Mouse (Mus musculus) liver, embryonic 15.5 days (tissue): ENCODE results near the gene Mettl26. TPM values are rescaled to one million over a fixed set of nuclear protein-coding genes. Genes with fewer than 3 reads are reported as not detected.

Experiments
- ATAC-seq: fragments of 200-750 bp; cut with Nextera tagmentation; 2 replicates; pipeline ENCODE4 v1.8.0; 2017; ENCODE audit warnings: moderate number of reproducible peaks, mild to moderate bottlenecking, moderate library complexity; ENCODE audit not compliant: insufficient read depth
- H3K27ac ChIP-seq: fragments of 300-500 bp; sonication (generic); replicated peaks from 2 replicates; pipeline ENCODE4 v1.5.1; 2015; ENCODE audit warnings: mild to moderate bottlenecking, inconsistent platforms
- H3K27me3 ChIP-seq: fragments of 300-500 bp; sonication (generic); 2 replicates; pipeline ENCODE4 v1.6.1; 2015; ENCODE audit warnings: mild to moderate bottlenecking, inconsistent platforms
- H3K36me3 ChIP-seq: fragments of 300-500 bp; sonication (generic); replicated peaks from 2 replicates; pipeline ENCODE4 v1.6.1; 2015; ENCODE audit warnings: moderate library complexity, mild to moderate bottlenecking, inconsistent platforms
- H3K4me1 ChIP-seq: fragments of 300-500 bp; sonication (generic); replicated peaks from 2 replicates; pipeline ENCODE4 v1.6.1; 2015; ENCODE audit warnings: inconsistent platforms
- H3K4me2 ChIP-seq: fragments of 300-500 bp; sonication (generic); 2 replicates; pipeline ENCODE4 v1.6.1; 2015; ENCODE audit warnings: moderate library complexity, mild to moderate bottlenecking, inconsistent platforms
- H3K4me3 ChIP-seq: fragments of 300-500 bp; sonication (generic); replicated peaks from 2 replicates; pipeline ENCODE4 v1.5.1; 2015; ENCODE audit warnings: mild to moderate bottlenecking, inconsistent platforms
- H3K9ac ChIP-seq: fragments of 300-500 bp; sonication (generic); 2 replicates; pipeline ENCODE4 v1.6.1; 2015; ENCODE audit warnings: moderate library complexity, mild to moderate bottlenecking, inconsistent platforms
- H3K9me3 ChIP-seq: fragments of 300-500 bp; sonication (generic); replicated peaks from 2 replicates; pipeline ENCODE4 v1.6.1; 2016; ENCODE audit warnings: inconsistent platforms
- WGBS: fragments of 180-500 bp; shearing (Covaris S2); methylation state at CpG from one replicate; pipeline ENCODE4 v1.1.7; 2015; ENCODE audit warnings: mixed read lengths; ENCODE audit not compliant: insufficient replicate concordance; 5-methylcytosine and 5-hydroxymethylcytosine counted together
- polyA plus RNA-seq: library from polyadenylated mRNA; unstranded; fragments of >200 nt; fragmentation: Nextera tagmentation; extraction: Ambion mirVana; gene quantifications from 2 replicates; pipeline ENCODE4 v1.2.1, GENCODE M21; 2015

Mettl26 gene
- polyA plus RNA-seq, 1 experiment from 2014 or later, result 46.4 TPM

GRCm38 (mm10) chr17:25872676-25873075, 2.2 kb upstream of the Mettl26 start:
- 73% methylated on average over 3 of the region's 3 CpGs for WGBS
- Histone ChIP-seq H3K9ac (no peak overlapping the region), H3K27ac (no peak overlapping the region), H3K36me3 (peaks cover 2% of the 10 kb centered on the region), H3K9me3 (no peaks in the 10 kb centered on the region), H3K27me3 (no peaks in the 10 kb centered on the region), H3K4me1 (peaks cover 48% of the 10 kb centered on the region), H3K4me3 (no peak overlapping the region), H3K4me2 (no peak overlapping the region)
- ATAC-seq, result no peak

DNA sequence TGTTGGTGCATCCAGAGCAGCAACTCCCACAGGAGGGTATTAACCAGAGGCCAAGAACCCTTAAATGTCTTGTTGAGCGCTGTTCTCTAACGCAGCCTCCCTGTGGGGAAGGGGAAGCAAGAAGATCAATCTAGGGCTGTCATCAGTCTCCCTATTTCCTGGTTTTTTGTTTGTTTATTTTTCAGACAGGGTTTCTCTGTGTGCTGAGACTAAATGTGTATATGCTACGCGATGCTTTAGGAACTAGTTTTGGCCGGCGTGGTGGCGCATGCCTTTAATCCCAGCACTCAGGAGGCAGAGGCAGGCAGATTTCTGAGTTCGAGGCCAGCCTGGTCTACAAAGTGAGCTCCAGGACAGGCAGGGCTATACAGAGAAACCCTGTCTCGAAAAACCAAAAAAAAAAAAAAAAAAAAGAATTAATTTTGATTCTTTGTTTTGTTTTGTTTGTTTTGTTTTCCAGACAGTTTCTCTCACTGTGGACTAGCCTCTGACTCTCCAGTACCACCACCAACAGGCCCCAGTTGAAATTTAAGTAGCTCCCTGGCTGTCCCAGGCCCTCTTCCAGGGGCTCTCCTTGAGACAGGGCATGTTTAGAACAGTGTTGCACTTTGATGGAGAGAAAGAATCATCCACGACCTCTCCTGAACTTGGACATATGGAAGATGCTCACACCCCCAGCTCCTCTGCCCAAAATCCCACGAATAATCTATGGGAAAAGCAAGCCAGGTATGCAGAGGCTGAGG, 1.3 kb upstream of the Mettl26 start:
- 0 out of 2 replicates have a peak overlapping the region, but pooled peaks have one; percentile 54 for H3K27ac ChIP-seq
- H3K27me3 ChIP-seq, result no peaks in the 10 kb centered on the region
- H3K4me2 ChIP-seq, result peak overlapping the region; percentile 89
- peak overlapping the region; percentile 85; the same call in 1 of the 2 replicates for H3K4me3 ChIP-seq
- 72% methylated on average over 11 of the region's 11 CpGs for WGBS
- peaks cover 11% of the 10 kb centered on the region for H3K36me3 ChIP-seq
- no peaks in the 10 kb centered on the region for H3K9me3 ChIP-seq
- H3K4me1 ChIP-seq, result peaks cover 46% of the 10 kb centered on the region
- no peak for ATAC-seq
- no peak overlapping the region for H3K9ac ChIP-seq

DNA sequence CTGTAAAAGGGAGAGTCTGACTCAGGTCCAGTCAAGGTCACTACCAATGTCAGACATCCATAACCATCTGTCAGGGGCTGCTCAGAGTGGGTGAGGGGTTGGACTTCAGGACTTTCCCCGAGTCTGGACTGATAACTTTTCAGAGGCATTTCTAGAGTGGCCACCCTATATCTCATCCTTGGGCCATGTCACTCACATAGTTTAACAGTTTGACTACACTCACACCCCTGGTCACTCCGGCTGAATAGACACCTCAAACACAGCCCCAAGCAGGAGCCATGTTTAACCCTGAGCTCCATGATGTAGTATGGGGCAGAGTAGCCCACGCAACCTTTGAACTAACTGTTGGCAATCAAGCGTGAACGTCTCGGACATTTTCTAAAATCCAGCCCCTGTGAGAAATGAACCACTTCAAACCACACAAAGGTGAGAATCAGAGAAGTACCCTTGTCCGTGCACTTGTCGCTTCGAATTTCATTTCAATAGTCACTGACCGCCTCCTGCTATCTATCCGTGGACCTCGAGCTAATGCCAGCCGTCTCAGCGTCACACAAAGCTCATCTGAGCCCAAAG, 640 bp upstream of the Mettl26 start:
- H3K27me3 ChIP-seq, result no peaks in the 10 kb centered on the region
- ATAC-seq, result no peak
- peak overlapping the region; percentile 58 for H3K9ac ChIP-seq
- H3K4me2 ChIP-seq, result peak overlapping the region; percentile 89
- H3K36me3 ChIP-seq, result peaks cover 15% of the 10 kb centered on the region
- peak overlapping the region; percentile 54 for H3K27ac ChIP-seq
- 10% methylated on average over 14 of the region's 14 CpGs for WGBS
- peak overlapping the region; percentile 85 for H3K4me3 ChIP-seq
- no peaks in the 10 kb centered on the region for H3K9me3 ChIP-seq
- H3K4me1 ChIP-seq, result peaks cover 40% of the 10 kb centered on the region

DNA sequence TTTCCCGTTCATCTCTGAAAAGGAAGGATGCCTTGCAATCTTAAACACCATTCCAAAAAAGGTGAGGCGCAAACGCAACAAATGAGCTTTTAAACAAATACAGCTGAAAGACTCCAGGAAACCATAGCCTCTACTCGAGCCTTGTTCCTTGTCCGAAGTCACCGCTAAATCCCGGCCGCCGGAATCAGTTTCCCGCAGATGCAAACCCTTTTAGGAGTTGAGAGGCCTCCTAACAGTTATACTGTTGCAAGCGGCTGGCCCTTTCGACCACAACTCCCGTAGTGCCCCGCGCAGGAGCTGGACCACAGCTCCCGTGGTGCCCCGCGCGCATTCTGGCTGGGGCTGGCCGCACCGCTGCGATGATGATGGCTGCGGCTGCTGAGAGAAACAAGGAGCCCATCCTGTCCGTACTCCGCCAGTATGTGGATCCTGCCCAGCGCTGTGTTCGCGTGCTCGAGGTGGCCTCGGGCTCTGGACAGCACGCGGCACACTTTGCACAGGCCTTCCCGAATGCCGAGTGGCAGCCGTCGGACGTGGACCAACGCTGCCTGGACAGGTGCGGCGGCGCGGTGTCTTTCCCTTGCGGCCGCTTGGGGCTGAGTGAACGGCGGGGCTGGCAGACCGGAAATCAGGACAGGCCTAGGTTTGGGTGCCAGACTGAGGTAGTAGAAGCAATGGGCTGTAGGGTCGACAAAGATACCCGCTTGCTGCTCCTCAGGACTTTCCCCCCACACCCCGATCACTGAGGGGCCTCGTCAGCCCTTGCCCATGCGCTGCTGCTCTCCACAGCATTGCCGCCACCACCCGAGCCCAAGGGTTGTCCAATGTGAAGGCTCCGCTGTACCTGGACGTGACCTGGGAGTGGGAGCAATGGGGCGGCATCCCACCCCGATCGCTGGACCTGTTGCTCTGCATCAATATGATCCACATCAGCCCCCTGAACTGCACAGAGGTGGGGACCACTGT, 580 bp downstream of the Mettl26 start:
- H3K4me2 ChIP-seq, result peak overlapping the region; percentile 89
- H3K4me1 ChIP-seq, result peaks cover 50% of the 10 kb centered on the region
- no peaks in the 10 kb centered on the region for H3K9me3 ChIP-seq
- 1% methylated on average over 59 of the region's 59 CpGs for WGBS
- H3K27me3 ChIP-seq, result no peaks in the 10 kb centered on the region
- H3K27ac ChIP-seq, result peak overlapping the region; percentile 90
- H3K9ac ChIP-seq, result peak overlapping the region; percentile 79
- peaks cover 21% of the 10 kb centered on the region for H3K36me3 ChIP-seq
- ATAC-seq, result peak; percentile 81
- peak overlapping the region; percentile 85 for H3K4me3 ChIP-seq

DNA sequence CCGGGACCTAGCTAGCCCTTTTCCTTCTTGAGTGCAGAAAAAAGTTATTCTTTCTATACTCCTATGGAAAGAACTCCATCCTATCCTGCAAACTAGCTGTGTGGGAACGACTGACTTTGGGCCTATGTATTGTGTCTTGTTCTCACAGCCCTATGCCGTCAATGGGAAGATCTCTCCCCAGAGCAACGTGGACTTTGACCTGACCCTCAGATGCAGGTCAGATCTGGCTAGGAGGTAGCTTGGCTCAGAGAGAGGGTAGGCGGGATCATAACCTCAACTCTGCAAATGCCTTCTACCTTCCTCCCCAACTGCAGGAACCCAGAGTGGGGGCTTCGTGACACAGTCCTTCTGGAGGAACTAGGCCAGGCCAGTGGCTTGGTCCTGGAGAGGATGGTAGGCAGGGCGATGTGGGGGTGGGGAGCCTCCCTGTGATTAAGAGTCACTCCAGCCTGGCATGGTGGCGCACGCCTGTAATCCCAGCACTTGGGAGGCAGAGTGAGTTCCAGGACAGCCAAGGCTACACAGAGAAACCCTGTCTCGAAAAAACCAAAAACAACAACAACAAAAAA, 1.6 kb downstream of the Mettl26 start:
- peak overlapping the region; percentile 90; the same call in 1 of the 2 replicates for H3K27ac ChIP-seq
- ATAC-seq, result no peak
- peak overlapping the region; percentile 89 for H3K4me2 ChIP-seq
- H3K9me3 ChIP-seq, result no peaks in the 10 kb centered on the region
- no peaks in the 10 kb centered on the region for H3K27me3 ChIP-seq
- H3K9ac ChIP-seq, result 0 out of 2 replicates have a peak overlapping the region, but pooled peaks have one; percentile 79
- H3K4me3 ChIP-seq, result peak overlapping the region; percentile 85
- WGBS, result 61% methylated on average over 10 of the region's 10 CpGs
- H3K36me3 ChIP-seq, result peaks cover 21% of the 10 kb centered on the region
- H3K4me1 ChIP-seq, result peaks cover 60% of the 10 kb centered on the region

DNA sequence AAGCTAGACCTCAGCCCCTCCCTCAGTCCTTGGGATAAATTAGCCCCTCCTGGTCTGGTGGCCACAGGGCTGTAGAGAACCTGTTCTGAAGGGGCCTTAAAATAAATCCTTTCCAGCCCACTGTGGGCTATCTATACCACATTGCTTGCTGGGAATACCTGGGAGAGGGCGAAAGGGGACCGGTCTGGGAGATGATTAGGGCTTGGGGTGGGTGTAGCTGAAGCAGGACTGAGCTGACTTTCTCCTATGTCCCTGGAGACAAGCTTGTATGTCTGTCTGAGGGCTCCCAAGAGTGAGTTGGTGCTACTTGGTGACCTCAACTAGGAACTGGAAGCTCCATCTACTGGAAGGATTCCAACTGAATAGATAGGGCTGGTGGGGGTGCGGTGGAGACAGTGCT, 2.2 kb downstream of the Mettl26 start:
- H3K4me3 ChIP-seq, result no peak overlapping the region
- H3K9ac ChIP-seq, result no peak overlapping the region
- peaks cover 65% of the 10 kb centered on the region for H3K4me1 ChIP-seq
- H3K4me2 ChIP-seq, result 0 out of 2 replicates have a peak overlapping the region, but pooled peaks have one; percentile 89
- H3K36me3 ChIP-seq, result peaks cover 21% of the 10 kb centered on the region
- H3K27me3 ChIP-seq, result no peaks in the 10 kb centered on the region
- 81% methylated on average over 3 of the region's 3 CpGs for WGBS
- ATAC-seq, result no peak
- no peak overlapping the region for H3K27ac ChIP-seq
- H3K9me3 ChIP-seq, result no peaks in the 10 kb centered on the region

DNA sequence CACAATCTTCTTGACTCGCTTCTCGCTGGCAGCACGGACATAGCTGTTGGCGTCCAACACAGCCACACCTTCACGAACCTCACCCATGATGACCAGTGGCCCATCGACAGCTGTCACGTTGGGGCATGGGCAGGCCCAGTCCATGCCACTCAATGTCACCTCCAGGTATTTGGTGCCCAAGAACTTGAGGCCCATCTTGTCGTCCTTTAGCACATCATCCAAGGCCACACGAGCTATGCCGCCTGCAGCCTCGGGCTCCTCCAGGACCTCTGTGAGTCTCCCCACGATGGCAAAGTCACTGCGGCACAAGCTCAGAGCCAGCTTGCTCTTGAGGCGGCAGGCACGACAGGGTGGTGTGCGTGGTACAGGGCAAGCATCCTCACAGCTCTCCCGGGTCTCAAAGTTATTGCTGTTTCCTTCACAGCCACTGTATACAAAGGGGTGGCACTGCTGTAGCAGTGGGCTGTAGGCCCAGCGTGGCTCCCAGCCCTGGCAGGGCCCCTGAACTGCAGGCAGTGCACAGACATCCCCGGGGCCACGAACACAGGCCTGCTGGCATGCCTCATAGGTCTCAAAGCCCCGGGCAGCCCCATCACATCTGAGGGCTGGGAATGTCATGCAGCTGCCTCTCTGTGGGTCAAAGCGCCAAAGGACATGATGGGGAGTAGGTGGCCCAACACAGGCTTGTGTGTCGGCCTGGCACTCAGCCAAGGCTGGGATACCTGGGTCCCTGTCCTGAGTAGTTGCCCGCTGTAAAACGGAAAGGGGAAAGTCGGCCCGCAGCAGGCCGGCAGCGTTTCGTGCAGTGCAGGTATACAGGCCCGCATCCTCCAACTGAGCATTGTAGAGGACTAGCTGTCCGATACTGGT, 3.1 kb downstream of the Mettl26 start:
- no peak for ATAC-seq
- Histone ChIP-seq H3K27ac (no peak overlapping the region), H3K36me3 (peaks cover 24% of the 10 kb centered on the region), H3K4me2 (no peak overlapping the region), H3K9ac (no peak overlapping the region), H3K9me3 (no peaks in the 10 kb centered on the region), H3K4me1 (peaks cover 75% of the 10 kb centered on the region), H3K27me3 (no peaks in the 10 kb centered on the region), H3K4me3 (no peak overlapping the region)
- 85% methylated on average over 32 of the region's 32 CpGs for WGBS

DNA sequence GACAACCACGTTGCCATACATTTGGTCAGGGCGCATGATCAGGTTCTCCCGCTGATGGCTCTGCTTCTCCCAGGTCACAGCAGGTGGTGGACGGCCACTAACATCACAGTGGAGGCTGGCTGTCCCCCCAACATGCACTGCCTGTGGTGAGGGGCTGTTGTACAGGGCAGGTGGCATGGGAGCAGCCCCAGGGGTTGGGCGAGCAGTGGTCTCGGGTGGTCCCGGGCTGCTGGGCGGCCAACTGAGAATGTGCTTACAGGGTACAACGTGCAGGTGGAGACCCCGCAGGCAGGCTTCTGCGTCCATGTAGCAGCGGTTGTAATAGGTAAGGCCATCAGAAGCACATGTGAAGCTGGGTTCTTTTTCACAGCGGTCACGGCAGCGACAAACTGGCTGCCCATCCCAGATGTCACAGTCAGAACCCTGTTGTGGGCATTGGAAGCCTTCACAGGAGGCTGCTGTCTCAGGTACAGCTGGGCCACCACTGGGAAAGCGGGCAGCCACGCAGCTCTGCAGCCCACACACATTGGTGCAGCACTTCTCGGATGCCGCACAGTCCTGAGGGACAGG, 3.8 kb downstream of the Mettl26 start:
- peaks cover 76% of the 10 kb centered on the region for H3K4me1 ChIP-seq

DNA sequence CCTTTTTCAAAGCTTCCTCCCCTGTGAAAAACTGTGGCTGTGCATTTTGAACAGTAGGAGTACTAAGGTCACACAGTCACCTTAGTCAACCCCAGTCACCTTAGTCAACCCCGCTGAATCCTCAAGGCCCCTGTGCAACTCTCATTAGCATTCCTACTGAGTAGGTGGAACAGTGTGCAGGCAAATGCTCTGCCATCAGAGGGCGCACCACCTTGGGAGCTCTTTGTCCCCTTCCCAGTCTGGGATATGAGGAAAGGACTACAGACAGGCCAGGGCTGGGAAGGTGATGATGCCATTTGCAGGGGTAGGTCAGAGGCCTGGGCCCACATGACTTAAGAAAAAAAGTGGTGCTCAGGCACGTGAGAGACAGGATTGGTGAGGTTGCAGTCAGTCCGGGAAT, 4.4 kb downstream of the Mettl26 start:
- no peaks in the 10 kb centered on the region for H3K27me3 ChIP-seq
- WGBS, result 68% methylated on average over 4 of the region's 4 CpGs
- H3K9me3 ChIP-seq, result no peaks in the 10 kb centered on the region
- ATAC-seq, result no peak
- H3K4me1 ChIP-seq, result peaks cover 71% of the 10 kb centered on the region
- H3K36me3 ChIP-seq, result peaks cover 34% of the 10 kb centered on the region
- H3K4me3 ChIP-seq, result no peak overlapping the region
- no peak overlapping the region for H3K9ac ChIP-seq
- H3K4me2 ChIP-seq, result no peak overlapping the region
- no peak overlapping the region for H3K27ac ChIP-seq

More for the DNA sequence above, 3.8 kb downstream of the Mettl26 start:
- ATAC-seq, result no peak
- peaks cover 29% of the 10 kb centered on the region for H3K36me3 ChIP-seq
- H3K4me3 ChIP-seq, result no peak overlapping the region
- no peak overlapping the region for H3K4me2 ChIP-seq
- no peaks in the 10 kb centered on the region for H3K9me3 ChIP-seq
- no peak overlapping the region for H3K9ac ChIP-seq
- no peak overlapping the region for H3K27ac ChIP-seq
- WGBS, result 87% methylated on average over 19 of the region's 19 CpGs
- H3K27me3 ChIP-seq, result no peaks in the 10 kb centered on the region

GRCm38 (mm10) chr17:25879750-25880149, 4.9 kb downstream of the Mettl26 start:
- Histone ChIP-seq H3K4me3 (no peak overlapping the region), H3K4me2 (no peak overlapping the region), H3K36me3 (peaks cover 38% of the 10 kb centered on the region), H3K9ac (no peak overlapping the region), H3K27me3 (no peaks in the 10 kb centered on the region), H3K4me1 (peaks cover 66% of the 10 kb centered on the region), H3K9me3 (no peaks in the 10 kb centered on the region), H3K27ac (no peak overlapping the region)
- ATAC-seq, result no peak
- WGBS, result 80% methylated on average over 8 of the region's 8 CpGs
